Mouse (Mus musculus): ENCODE data around the gene Hypk. TPM values are rescaled to one million over a fixed set of nuclear protein-coding genes. Genes with fewer than 3 reads are reported as not detected.
"Not testable (repeated sequence)": the region's sequence is repeated elsewhere in the genome, so short reads cannot be mapped to it uniquely, and the experiment has no call there.

The Hypk gene
- polyA plus RNA-seq, 1 experiment: 64.6 TPM

DNA sequence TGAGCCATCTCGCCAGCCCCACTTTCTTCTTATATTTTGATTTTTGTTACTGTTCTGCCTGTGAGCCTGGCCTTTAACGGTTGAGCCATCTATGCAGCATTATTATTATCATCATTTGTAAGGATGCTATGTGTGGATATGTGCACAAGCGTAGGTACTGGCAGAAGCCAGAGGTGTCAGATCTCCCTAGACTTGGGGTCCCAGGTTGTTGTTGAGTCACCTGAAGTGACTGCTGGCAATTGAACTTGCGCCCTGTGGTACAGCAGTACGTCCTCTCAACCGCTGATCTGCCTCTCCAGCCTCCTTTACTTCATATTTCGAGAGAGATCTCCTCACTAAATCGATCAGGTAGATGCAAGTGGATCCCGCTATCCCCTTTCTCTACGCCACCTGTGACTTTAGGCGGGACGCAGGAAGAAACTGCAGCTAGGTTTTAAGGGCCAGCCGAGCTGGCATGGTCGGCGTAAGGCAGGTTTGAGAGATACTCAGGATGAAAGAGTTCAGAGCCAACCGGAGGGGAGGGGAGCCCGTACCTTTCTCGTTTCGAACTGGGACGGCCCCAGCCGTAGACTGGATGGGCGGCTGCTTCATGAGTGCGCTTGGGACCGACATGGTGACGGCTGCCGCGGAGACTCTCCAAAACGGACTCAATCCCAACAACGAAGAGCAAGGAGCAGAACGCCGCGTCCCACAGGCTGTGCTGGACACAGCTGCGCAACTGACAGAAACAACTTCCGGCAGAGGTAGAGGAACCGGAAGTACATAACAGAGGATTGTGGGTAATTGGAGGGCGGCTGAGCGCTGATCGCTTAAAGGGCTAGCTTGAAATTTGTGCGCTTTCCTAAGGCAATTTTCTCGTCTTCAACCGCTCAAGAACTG, 20.4 kb downstream of the Hypk start, which contains the start of gene Mfap1b:
Gene Mfap1b (minus strand): TSS at position 767 of the 879 bp plus-strand sequence.
- not testable (repeated sequence) for H3K4me1 ChIP-seq (ENCODE audit: control insufficient read depth, insufficient read depth, low read length)
- peak within 1 kb of the TSS; percentile 77 for H3K27ac ChIP-seq (ENCODE audit: control insufficient read depth, insufficient read depth, low read depth, low read length, poor library complexity)
- WGBS: 5% methylated on average over 41 of the region's 41 CpGs
- TF ChIP-seq POLR2A (IDR thresholded peaks at IDR 0.05; ENCODE audit: borderline replicate concordance, control insufficient read depth, low read depth, low read length): peak; percentile 90
- peak within 1 kb of the TSS; percentile 89 for H3K4me3 ChIP-seq (replicated peaks; ENCODE audit: control insufficient read depth, low read depth, low read length)

DNA sequence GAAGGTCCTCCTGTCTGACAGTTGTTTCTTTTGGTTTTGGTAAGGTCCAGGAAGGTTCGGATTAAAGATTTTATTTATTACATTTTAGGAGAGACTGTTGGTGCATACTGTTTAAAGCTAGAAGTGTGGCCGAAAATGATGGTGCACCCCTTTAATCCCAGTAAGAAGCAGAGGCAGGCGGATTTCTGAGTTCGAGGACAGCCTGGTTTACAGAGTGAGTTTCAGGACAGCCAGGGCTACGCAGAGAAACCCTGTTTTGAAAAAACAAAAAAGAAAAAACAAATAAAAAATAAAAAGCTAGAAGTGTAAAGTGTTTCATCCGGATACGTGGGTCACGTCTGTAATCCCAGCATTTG, 21.1 kb downstream of the Hypk start:
- peak overlapping the region; percentile 77; the same call in 1 of the 2 replicates for H3K27ac ChIP-seq (ENCODE audit: control insufficient read depth, insufficient read depth, low read depth, low read length, poor library complexity)

DNA sequence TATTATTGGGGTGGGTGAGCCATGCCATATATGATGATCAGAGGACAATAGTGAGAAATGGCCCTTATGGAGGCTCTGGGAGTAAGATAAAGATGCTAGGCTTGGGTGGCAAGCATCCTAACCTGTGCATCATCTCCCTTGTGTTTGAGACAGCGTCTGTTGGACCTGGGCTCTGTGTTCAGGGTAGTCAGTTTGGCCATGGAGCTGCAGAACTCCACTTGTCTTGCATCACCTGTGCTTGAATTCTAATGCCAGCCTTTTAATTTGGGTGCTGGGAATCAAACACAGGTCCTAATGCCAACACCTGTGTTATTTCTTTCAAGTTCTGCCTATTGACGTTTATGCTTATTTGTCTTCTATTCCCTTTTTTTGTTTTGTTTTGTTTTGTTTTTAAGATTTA, 22.2 kb downstream of the Hypk start:
- 97% methylated on average over 2 of the region's 2 CpGs for WGBS
- not testable (repeated sequence) for H3K27ac ChIP-seq (ENCODE audit: control insufficient read depth, insufficient read depth, low read depth, low read length, poor library complexity); H3K4me3 ChIP-seq (replicated peaks; ENCODE audit: control insufficient read depth, low read depth, low read length); H3K4me1 ChIP-seq (ENCODE audit: control insufficient read depth, insufficient read depth, low read length)

More for the DNA sequence above, 21.1 kb downstream of the Hypk start:
- WGBS: 20% methylated on average over 8 of the region's 8 CpGs
- Histone ChIP-seq H3K4me3 (replicated peaks; ENCODE audit: control insufficient read depth, low read depth, low read length) (peak overlapping the region; percentile 89), H3K4me1 (ENCODE audit: control insufficient read depth, insufficient read depth, low read length) (no peaks in the 10 kb centered on the region; the same call in 1 of the 2 replicates)
- TF ChIP-seq CTCF (IDR thresholded peaks at IDR 0.05; ENCODE audit: control insufficient read depth, insufficient read depth, low read length) (no peak), POLR2A (IDR thresholded peaks at IDR 0.05; ENCODE audit: borderline replicate concordance, control insufficient read depth, low read depth, low read length) (no peak)

DNA sequence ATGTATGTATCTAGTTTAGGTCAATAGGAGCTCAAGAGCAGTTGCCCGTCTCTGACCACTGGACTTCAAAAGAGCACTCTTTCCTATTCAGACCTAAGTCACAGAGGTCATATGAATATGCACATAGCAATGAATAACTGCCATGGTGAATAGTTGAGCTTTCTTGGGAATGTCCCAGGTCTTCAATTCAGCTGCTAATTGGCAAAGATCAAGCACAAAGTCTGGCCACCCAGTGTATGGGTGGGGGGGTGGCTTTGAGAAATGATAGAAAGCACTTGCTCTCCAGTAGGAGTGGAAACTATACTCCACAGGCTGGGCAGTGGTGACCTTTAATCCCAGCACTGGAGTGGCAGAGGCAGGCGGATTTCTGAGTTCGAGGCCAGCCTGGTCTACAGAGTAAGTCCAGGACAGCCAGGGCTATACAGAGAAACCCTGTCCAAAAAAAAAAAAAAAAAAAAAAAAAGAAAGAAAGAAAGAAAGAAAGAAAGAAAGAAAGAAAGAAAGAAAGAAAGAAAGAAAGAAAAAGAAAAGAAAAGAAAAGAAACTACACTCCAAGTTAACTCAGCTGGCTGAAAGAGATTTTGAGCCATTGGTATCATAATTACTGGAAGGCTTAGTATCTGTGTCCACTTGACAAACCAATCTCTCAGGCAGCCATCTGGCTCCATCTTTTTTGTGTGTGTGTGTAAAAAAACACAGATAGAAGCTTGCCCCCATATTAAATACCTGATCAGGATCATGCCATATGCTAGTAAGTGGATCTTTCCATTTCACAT, 24.6 kb downstream of the Hypk start:
- H3K4me1 ChIP-seq (ENCODE audit: control insufficient read depth, insufficient read depth, low read length): no peaks in the 10 kb centered on the region
- no peak overlapping the region for H3K27ac ChIP-seq (ENCODE audit: control insufficient read depth, insufficient read depth, low read depth, low read length, poor library complexity)
- WGBS: 90% methylated on average over 3 of the region's 3 CpGs
- TF ChIP-seq CTCF (IDR thresholded peaks at IDR 0.05; ENCODE audit: control insufficient read depth, insufficient read depth, low read length) (no peak), POLR2A (IDR thresholded peaks at IDR 0.05; ENCODE audit: borderline replicate concordance, control insufficient read depth, low read depth, low read length) (no peak)
- H3K4me3 ChIP-seq (replicated peaks; ENCODE audit: control insufficient read depth, low read depth, low read length): no peak overlapping the region

DNA sequence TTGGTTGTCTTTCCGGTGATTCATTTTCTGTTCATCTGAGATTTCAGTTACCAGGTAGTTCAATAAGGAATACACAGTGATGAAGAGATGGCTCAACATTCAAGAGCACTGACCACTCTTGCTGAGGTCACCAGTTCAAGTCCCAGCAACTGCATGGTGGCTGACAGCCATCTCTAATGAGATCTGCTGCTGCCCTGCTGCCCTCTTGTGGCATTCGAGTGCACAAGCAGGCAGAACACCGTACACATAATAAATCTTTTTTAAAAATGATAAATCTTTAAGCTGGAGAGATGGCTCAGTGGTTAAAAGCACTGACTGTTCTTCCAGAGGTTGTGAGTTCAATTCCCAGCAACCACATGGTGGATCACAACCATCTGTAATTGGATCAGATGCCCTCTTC, 27.4 kb downstream of the Hypk start:
- WGBS: 44% methylated on average over 3 of the region's 3 CpGs
- Histone ChIP-seq H3K4me3 (replicated peaks; ENCODE audit: control insufficient read depth, low read depth, low read length) (no peak overlapping the region), H3K27ac (ENCODE audit: control insufficient read depth, insufficient read depth, low read depth, low read length, poor library complexity) (no peak overlapping the region), H3K4me1 (ENCODE audit: control insufficient read depth, insufficient read depth, low read length) (no peaks in the 10 kb centered on the region)
- TF ChIP-seq CTCF (IDR thresholded peaks at IDR 0.05; ENCODE audit: control insufficient read depth, insufficient read depth, low read length): peak; percentile 80
- no peak for TF ChIP-seq POLR2A (IDR thresholded peaks at IDR 0.05; ENCODE audit: borderline replicate concordance, control insufficient read depth, low read depth, low read length)

DNA sequence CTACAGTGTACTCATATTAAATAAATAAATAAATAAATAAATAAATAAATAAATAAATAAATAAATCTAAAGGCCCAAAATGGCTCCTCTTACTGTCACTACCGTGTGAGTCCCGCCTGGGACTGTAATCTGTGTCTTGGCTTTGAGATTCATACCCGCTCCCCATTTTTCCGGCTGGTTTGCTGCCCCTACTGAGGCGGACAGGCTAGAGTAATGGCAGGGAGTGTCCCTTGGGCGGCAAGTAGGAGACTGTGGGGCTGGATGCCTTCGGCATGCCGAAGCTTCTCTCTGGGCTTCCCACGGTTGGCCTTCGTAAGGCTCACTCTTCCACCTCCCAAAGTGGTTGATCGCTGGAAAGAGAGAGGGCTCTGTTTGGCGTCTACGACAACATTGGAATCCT, 27.8 kb downstream of the Hypk start:
- H3K27ac ChIP-seq (ENCODE audit: control insufficient read depth, insufficient read depth, low read depth, low read length, poor library complexity): not testable (repeated sequence)

DNA sequence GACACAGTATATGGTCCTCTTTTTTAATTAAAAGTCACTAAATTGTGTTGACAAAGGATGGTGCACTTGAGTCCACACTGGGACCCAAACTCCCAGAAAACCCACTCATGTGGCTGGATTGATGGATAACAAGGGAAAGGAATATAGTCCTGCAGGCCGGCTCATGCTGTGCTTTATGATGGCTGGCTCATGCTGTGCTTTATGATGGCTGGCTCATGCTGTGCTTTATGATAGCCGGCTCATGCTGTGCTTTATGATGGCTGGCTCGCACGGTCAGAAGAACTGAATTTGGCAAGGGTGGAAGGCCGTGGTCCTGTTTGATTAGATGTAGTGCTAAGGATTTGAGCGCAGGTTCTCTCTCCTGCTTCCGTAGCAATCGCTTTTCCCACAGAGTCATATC, 30.5 kb downstream of the Hypk start:
- 81% methylated on average over 8 of the region's 8 CpGs for whole genome bisulfite sequencing
- H3K27ac ChIP-seq (ENCODE audit: control insufficient read depth, insufficient read depth, low read depth, low read length, poor library complexity): no peak overlapping the region
- H3K4me3 ChIP-seq (replicated peaks; ENCODE audit: control insufficient read depth, low read depth, low read length): no peak overlapping the region
- no peaks in the 10 kb centered on the region for H3K4me1 ChIP-seq (ENCODE audit: control insufficient read depth, insufficient read depth, low read length)
- TF ChIP-seq POLR2A (IDR thresholded peaks at IDR 0.05; ENCODE audit: borderline replicate concordance, control insufficient read depth, low read depth, low read length) (no peak), CTCF (IDR thresholded peaks at IDR 0.05; ENCODE audit: control insufficient read depth, insufficient read depth, low read length) (no peak)

More for the DNA sequence above, 27.8 kb downstream of the Hypk start:
- H3K4me3 ChIP-seq (replicated peaks; ENCODE audit: control insufficient read depth, low read depth, low read length); H3K4me1 ChIP-seq (ENCODE audit: control insufficient read depth, insufficient read depth, low read length): not testable (repeated sequence)
- 84% methylated on average over 13 of the region's 13 CpGs for WGBS

DNA sequence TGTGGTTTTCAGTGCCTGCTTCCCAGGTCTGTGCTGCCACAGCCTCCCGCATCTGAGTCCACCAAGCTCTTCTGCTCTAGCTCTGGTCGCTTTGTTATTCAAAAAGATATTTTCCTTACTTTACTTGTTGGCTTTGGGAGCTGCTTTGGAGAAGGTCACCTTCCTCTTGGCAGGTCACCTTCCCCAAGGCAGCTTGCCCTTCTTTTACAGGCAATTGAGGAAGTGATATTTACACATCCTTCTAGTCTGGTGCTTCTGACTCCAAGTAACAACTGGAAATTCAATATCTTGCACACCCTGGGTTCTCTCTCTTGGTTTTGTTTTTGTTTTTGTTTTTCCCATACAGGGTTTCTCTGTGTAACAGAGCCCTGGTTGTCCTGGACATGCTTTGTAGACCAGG, 31.3 kb downstream of the Hypk start:
- not testable (repeated sequence) for H3K27ac ChIP-seq (ENCODE audit: control insufficient read depth, insufficient read depth, low read depth, low read length, poor library complexity); H3K4me1 ChIP-seq (ENCODE audit: control insufficient read depth, insufficient read depth, low read length); H3K4me3 ChIP-seq (replicated peaks; ENCODE audit: control insufficient read depth, low read depth, low read length)
- WGBS: 75% methylated on average over 2 of the region's 2 CpGs

DNA sequence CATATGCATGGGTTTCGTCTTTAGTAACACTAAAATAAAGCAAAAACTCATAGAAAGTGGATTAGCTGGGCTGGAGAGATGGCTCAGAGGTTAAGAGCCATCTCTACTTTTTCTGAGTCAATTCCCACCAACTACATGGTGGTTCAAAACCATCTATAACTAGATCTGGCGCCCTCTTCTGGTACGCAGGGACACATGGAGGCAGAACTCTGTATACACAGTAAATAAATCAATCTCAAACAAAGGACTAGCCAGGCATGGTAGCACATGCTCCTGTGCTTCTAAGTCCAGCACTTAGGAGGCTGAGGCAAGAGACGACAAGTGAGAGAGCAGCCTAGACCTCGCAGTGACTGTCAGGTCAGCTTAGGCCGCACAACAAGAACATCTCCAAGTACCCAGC, 48.5 kb downstream of the Hypk start:
- not testable (repeated sequence) for H3K4me1 ChIP-seq (ENCODE audit: control insufficient read depth, insufficient read depth, low read length); H3K4me3 ChIP-seq (replicated peaks; ENCODE audit: control insufficient read depth, low read depth, low read length); H3K27ac ChIP-seq (ENCODE audit: control insufficient read depth, insufficient read depth, low read depth, low read length, poor library complexity)
- WGBS: 73% methylated on average over 3 of the region's 6 CpGs
